Mouse (Mus musculus) liver, embryonic 16.5 days (tissue): ENCODE results near the gene Csrp3. TPM values are rescaled to one million over a fixed set of nuclear protein-coding genes. Genes with fewer than 3 reads are reported as not detected.

Experiments used
- ATAC-seq: fragments of 200-750 bp; cut with Nextera tagmentation; 2 replicates; pipeline ENCODE4 v1.8.0; 2017; ENCODE audit warnings: low read depth, mild to moderate bottlenecking, moderate number of reproducible peaks, moderate library complexity
- H3K27ac ChIP-seq: fragments of 300-500 bp; sonication (generic); 2 replicates; pipeline ENCODE4 v1.5.1; 2014; ENCODE audit warnings: mild to moderate bottlenecking, low read length
- H3K27me3 ChIP-seq: fragments of 300-500 bp; sonication (generic); 2 replicates; pipeline ENCODE4 v1.6.1; 2014; ENCODE audit warnings: low read depth, low read length, mixed read lengths; ENCODE audit not compliant: control insufficient read depth, insufficient read depth
- H3K36me3 ChIP-seq: fragments of 300-500 bp; sonication (generic); 2 replicates; pipeline ENCODE4 v1.6.1; 2014; ENCODE audit warnings: mild to moderate bottlenecking; ENCODE audit not compliant: control insufficient read depth, insufficient read depth
- H3K4me1 ChIP-seq: fragments of 300-500 bp; sonication (generic); 2 replicates; pipeline ENCODE4 v1.6.1; 2014; ENCODE audit warnings: low read depth, low read length, mixed read lengths; ENCODE audit not compliant: control insufficient read depth
- H3K4me2 ChIP-seq: fragments of 300-500 bp; sonication (generic); 2 replicates; pipeline ENCODE4 v1.6.1; 2014; ENCODE audit warnings: low read depth, low read length, mixed read lengths
- H3K4me3 ChIP-seq: fragments of 300-500 bp; sonication (generic); 2 replicates; pipeline ENCODE4 v1.5.1; 2014; ENCODE audit warnings: low read depth, mild to moderate bottlenecking, low read length
- H3K9ac ChIP-seq: fragments of 300-500 bp; sonication (generic); 2 replicates; pipeline ENCODE4 v1.6.1; 2014; ENCODE audit warnings: low read depth, low read length
- H3K9me3 ChIP-seq: fragments of 300-500 bp; sonication (generic); replicated peaks from 2 replicates; pipeline ENCODE4 v1.6.1; 2016; ENCODE audit warnings: low read length; ENCODE audit not compliant: control insufficient read depth
- WGBS: fragments of 180-500 bp; shearing (Covaris S2); extraction: QIAGEN DNeasy Blood & Tissue Kit; methylation state at CpG from one replicate; pipeline ENCODE4 v1.1.7; 2014; ENCODE audit not compliant: insufficient replicate concordance; 5-methylcytosine and 5-hydroxymethylcytosine counted together
- polyA plus RNA-seq: library from polyadenylated mRNA; unstranded; fragments of >200 nt; fragmentation: Nextera tagmentation; extraction: Ambion mirVana; gene quantifications from 2 replicates; pipeline ENCODE4 v1.2.1, GENCODE M21; 2015

The Csrp3 gene
- polyA plus RNA-seq, 1 experiment from 2014 or later: 7.2 TPM

DNA sequence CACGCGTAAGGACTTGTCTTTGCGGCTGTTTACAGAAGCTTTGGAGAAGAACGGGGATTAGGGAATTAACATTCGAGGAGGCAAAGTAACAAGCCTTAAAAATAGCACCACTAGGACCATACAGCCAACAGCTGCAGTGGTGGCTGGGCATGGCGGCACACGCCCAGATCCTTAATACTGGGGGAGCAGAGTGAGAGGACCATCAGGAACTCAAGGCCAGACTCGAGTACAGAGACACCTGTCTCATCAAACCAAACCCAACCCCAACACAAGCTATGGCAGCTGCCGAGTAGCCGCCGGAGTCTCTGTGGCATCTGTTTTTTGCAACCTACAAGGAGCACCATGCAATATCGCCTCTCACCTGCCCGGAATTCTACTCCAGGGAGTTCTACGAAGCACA, 27.3 kb upstream of the Csrp3 start:
- ATAC-seq: no peak
- Histone ChIP-seq H3K9ac (no peak overlapping the region), H3K27me3 (no peaks in the 10 kb centered on the region), H3K4me3 (no peak overlapping the region), H3K4me1 (peaks cover 22% of the 10 kb centered on the region), H3K36me3 (peaks cover 87% of the 10 kb centered on the region), H3K9me3 (no peaks in the 10 kb centered on the region), H3K4me2 (no peak overlapping the region), H3K27ac (no peak overlapping the region)
- WGBS: 92% methylated on average over 14 of the region's 14 CpGs

- no peaks in the 10 kb centered on the region for H3K9me3 ChIP-seq
- no peak overlapping the region for H3K27ac ChIP-seq
- 69% methylated on average over 11 of the region's 11 CpGs for WGBS
- H3K36me3 ChIP-seq: peaks cover 98% of the 10 kb centered on the region
- H3K4me1 ChIP-seq: no peaks in the 10 kb centered on the region; the same call in 1 of the 2 replicates
- H3K9ac ChIP-seq: no peak overlapping the region
- ATAC-seq: no peak
- no peaks in the 10 kb centered on the region for H3K27me3 ChIP-seq
- H3K4me3 ChIP-seq: no peak overlapping the region
- H3K4me2 ChIP-seq: no peak overlapping the region
Observed at GRCm38 (mm10) chr7:48871292-48871691, 23.5 kb upstream of the Csrp3 start.

DNA sequence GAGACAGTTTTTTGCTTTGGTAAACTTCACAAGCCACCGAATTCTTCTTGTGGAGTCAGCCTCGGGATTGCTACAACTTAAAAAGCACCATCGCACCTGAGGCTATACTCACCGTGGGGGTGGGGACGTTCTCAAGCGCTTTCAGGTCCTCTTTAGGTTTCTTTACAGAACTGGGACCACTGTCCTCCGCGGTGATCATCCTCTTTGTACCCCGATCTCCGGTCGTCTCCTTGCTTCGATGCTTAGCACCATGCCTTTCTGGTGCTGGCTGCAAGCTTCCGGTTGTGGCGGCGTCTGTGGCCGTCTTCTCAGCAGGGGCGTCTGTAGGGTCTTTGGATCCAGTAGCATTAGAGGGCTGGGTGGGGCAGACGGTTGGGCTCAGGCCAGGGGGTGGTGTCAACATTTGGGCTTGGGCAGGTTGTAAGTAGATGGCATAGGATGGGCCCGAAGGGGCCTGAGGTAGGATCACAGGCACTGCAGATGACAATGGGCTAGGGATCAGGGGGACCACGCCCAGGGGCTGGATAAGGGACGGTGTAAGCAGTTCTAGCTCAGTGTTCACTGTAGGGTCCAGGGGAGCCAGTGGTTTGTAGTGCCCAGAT, 22.8 kb upstream of the Csrp3 start:
- H3K9me3 ChIP-seq: no peaks in the 10 kb centered on the region
- no peak overlapping the region for H3K4me2 ChIP-seq
- ATAC-seq: 0 out of 2 replicates have a peak, but pooled peaks have one; percentile 16
- no peak overlapping the region for H3K9ac ChIP-seq
- peaks cover 98% of the 10 kb centered on the region for H3K36me3 ChIP-seq
- H3K4me1 ChIP-seq: no peaks in the 10 kb centered on the region; the same call in 1 of the 2 replicates
- H3K27ac ChIP-seq: no peak overlapping the region
- WGBS: 93% methylated on average over 21 of the region's 21 CpGs
- no peaks in the 10 kb centered on the region for H3K27me3 ChIP-seq
- no peak overlapping the region for H3K4me3 ChIP-seq

GRCm38 (mm10) chr7:48870144-48870543, 22.3 kb upstream of the Csrp3 start:
- H3K27ac ChIP-seq: no peak overlapping the region
- 85% methylated on average over 6 of the region's 6 CpGs for WGBS
- peaks cover 98% of the 10 kb centered on the region for H3K36me3 ChIP-seq
- no peaks in the 10 kb centered on the region for H3K9me3 ChIP-seq
- H3K9ac ChIP-seq: no peak overlapping the region
- ATAC-seq: no peak
- no peaks in the 10 kb centered on the region for H3K27me3 ChIP-seq
- H3K4me3 ChIP-seq: no peak overlapping the region
- H3K4me1 ChIP-seq: no peaks in the 10 kb centered on the region; the same call in none of the 2 replicates
- H3K4me2 ChIP-seq: no peak overlapping the region

DNA sequence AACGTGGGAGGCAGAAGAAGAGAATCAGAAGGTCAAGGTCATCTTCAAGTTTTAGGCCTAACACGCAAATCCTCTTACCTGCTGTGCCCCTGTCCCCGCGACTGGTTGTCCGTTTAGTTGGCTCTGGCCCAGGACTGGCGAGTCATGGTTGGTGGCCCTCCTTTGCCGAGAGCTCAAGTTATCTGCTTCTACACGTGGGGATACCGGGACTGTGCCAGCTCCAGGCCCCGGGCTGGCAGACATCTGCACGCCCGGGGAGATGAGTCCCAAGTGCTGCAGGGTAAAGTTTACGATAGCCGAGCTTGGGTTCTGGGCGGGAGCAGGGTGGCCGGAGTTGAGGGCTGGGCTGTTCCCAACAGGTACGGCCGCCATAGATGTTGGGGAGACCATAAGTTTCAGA, 19.7 kb upstream of the Csrp3 start:
- Histone ChIP-seq H3K4me2 (no peak overlapping the region), H3K4me1 (no peaks in the 10 kb centered on the region; the same call in none of the 2 replicates), H3K36me3 (peaks cover 74% of the 10 kb centered on the region), H3K9me3 (no peaks in the 10 kb centered on the region), H3K27ac (no peak overlapping the region), H3K4me3 (no peak overlapping the region), H3K27me3 (no peaks in the 10 kb centered on the region), H3K9ac (no peak overlapping the region)
- ATAC-seq: no peak
- 89% methylated on average over 18 of the region's 18 CpGs for WGBS

GRCm38 (mm10) chr7:48864671-48865458, 17.0 kb upstream of the Csrp3 start:
- Histone ChIP-seq H3K9me3 (no peaks in the 10 kb centered on the region), H3K9ac (no peak overlapping the region), H3K27me3 (no peaks in the 10 kb centered on the region), H3K27ac (no peak overlapping the region; the same call in 1 of the 2 replicates), H3K4me1 (no peaks in the 10 kb centered on the region; the same call in none of the 2 replicates), H3K36me3 (peaks cover 46% of the 10 kb centered on the region), H3K4me3 (no peak overlapping the region), H3K4me2 (no peak overlapping the region)
- WGBS: 29% methylated on average over 9 of the region's 9 CpGs
- peak; percentile 41; the same call in 1 of the 2 replicates for ATAC-seq

GRCm38 (mm10) chr7:48864199-48864598, 16.4 kb upstream of the Csrp3 start:
- ATAC-seq: no peak
- peaks cover 40% of the 10 kb centered on the region for H3K36me3 ChIP-seq
- no peak overlapping the region for H3K27ac ChIP-seq
- H3K27me3 ChIP-seq: no peaks in the 10 kb centered on the region
- H3K9ac ChIP-seq: no peak overlapping the region
- H3K9me3 ChIP-seq: no peaks in the 10 kb centered on the region
- H3K4me3 ChIP-seq: no peak overlapping the region
- H3K4me1 ChIP-seq: no peaks in the 10 kb centered on the region; the same call in none of the 2 replicates
- no peak overlapping the region for H3K4me2 ChIP-seq

DNA sequence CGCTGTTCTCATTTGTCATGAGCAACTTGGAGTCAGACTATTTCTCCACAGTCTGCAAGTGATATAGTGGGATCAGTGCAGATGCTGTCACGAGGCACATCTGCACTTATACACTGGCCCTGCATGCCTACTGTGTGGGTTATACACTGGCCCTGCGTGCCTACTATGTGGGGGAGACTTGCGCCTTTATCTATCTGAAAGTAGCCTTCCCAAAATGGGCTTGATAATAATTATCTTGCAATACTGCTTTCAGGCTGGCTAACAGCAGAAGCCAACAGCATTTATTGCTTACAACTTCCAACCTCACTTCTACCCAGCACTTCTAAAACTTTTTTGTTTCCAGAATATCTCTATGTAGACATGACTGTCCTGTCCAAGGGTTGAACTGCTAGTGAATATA, 14.0 kb upstream of the Csrp3 start:
- WGBS: 46% methylated on average over 4 of the region's 4 CpGs
- H3K4me1 ChIP-seq: no peaks in the 10 kb centered on the region; the same call in none of the 2 replicates
- H3K36me3 ChIP-seq: peaks cover 17% of the 10 kb centered on the region
- ATAC-seq: no peak
- no peaks in the 10 kb centered on the region for H3K9me3 ChIP-seq
- H3K4me2 ChIP-seq: no peak overlapping the region
- H3K27ac ChIP-seq: no peak overlapping the region
- no peak overlapping the region for H3K9ac ChIP-seq
- H3K27me3 ChIP-seq: no peaks in the 10 kb centered on the region
- no peak overlapping the region for H3K4me3 ChIP-seq

DNA sequence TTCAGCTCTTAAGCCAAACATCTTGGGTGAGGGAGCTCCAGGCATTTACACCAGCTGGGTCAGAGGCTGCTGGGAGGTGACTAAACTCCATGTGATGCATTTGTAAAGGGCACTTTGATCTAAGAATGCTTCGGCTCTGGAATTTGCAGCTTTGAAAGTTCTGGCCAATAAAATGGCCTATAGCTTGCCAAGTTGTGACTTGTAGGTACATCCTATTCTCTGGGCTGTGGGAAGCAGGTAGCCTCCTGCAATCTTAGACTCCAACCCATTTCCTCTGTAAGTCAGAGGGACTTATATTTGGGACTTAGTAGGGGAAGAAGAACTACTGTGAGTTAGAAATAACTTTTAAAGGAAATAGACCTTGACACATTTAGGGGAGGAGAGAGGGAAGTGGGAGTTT, 13.1 kb upstream of the Csrp3 start:
- Histone ChIP-seq H3K4me3 (no peak overlapping the region), H3K4me2 (no peak overlapping the region)

More for the DNA sequence above, 13.1 kb upstream of the Csrp3 start:
- ATAC-seq: no peak
- 54% methylated on average over 1 of the region's 1 CpGs for WGBS
- H3K27me3 ChIP-seq: no peaks in the 10 kb centered on the region
- no peak overlapping the region for H3K9ac ChIP-seq
- H3K36me3 ChIP-seq: peaks cover 9% of the 10 kb centered on the region
- no peak overlapping the region for H3K27ac ChIP-seq
- no peaks in the 10 kb centered on the region; the same call in none of the 2 replicates for H3K4me1 ChIP-seq
- no peaks in the 10 kb centered on the region for H3K9me3 ChIP-seq
